In genomic region chr11:52168461-52168860, GRCm38 (mm10) we compare ENCODE assay signal across 9 mouse cellular contexts. TPM values are rescaled to one million over a fixed set of nuclear protein-coding genes. Genes with fewer than 3 reads are reported as not detected.
DNase-seq lines count a peak whose midpoint lies in the region; ATAC-seq and TF ChIP-seq lines count a peak whose summit lies in the region.
"Had no signal": no experiment of that assay in that cellular context is flagged by ENCODE, and none has a peak within 500 bp of the region (broad histone marks: within the 10 kb centered on the region; RNA-seq: fewer than 3 reads in every experiment).

No protein-coding gene starts in this region.

- dilution Hi-C loops in CH12.LX (cut with MboI; ENCODE audit: extremely low pct_ligation_motif_present, extremely low pct_unique_long_range_greater_than_20kb, low sequenced_read_pairs) = no loop called here

- 0 out of 2 replicates have a peak, but pooled peaks cover 1% of the 10 kb centered on the region for H3K27me3 ChIP-seq in heart, adult 2 months (ENCODE audit: control insufficient read depth, insufficient read depth, low read length)
- H3K27me3 ChIP-seq in CH12.LX (replicated peaks) = peaks cover 17% of the 10 kb centered on the region
- H3K27me3 ChIP-seq in forebrain, embryonic 15.5 days = peaks cover 26% of the 10 kb centered on the region
- H3K27me3 ChIP-seq in liver, postnatal 0 days (ENCODE audit: insufficient read depth, low read length) = peaks cover 20% of the 10 kb centered on the region; the same call in 1 of the 2 replicates

- intact Hi-C loops in heart, adult 2 months (cut with DNase I) = no loop called here
- intact Hi-C loops in heart, postnatal 10 days (cut with DNase I) = no loop called here

- peak overlapping the region; percentile 13; the same call in 1 of the 2 replicates for H3K9ac ChIP-seq in heart, adult 2 months (ENCODE audit: low read depth, low read length)
- H3K9ac ChIP-seq in CH12.LX (ENCODE audit: insufficient read depth, low read depth) = no peak overlapping the region
- H3K9ac ChIP-seq in forebrain, embryonic 15.5 days (replicated peaks) = no peak overlapping the region
- H3K9ac ChIP-seq in liver, postnatal 0 days (replicated peaks) = no peak overlapping the region

- no peak for TF ChIP-seq RAD21 in CH12.LX (IDR thresholded peaks at IDR 0.05; ENCODE audit: low read depth, low read length)

- H3K4me1 ChIP-seq in heart, adult 2 months (ENCODE audit: control insufficient read depth, insufficient read depth, low read length) = 0 out of 2 replicates have a peak, but pooled peaks cover 1% of the 10 kb centered on the region
- peaks cover 0 to 4% of the 10 kb centered on the region in 2 experiments; a peak in 1 of 4 replicates for H3K4me1 ChIP-seq in CH12.LX (ENCODE audit: control insufficient read depth in 1 of 2, insufficient read depth in 2 of 2)
- H3K4me1 ChIP-seq in forebrain, embryonic 15.5 days = peaks cover 10% of the 10 kb centered on the region
- 0 out of 2 replicates have a peak, but pooled peaks cover 2% of the 10 kb centered on the region for H3K4me1 ChIP-seq in liver, postnatal 0 days (ENCODE audit: insufficient read depth)

- no peak for TF ChIP-seq CTCF in heart, adult 2 months (IDR thresholded peaks at IDR 0.05)
- no peak for TF ChIP-seq CTCF in CH12.LX (conservative IDR thresholded peaks at IDR 0.05 in 1 of 2, IDR thresholded peaks at IDR 0.05 in 1 of 2; ENCODE audit: low read depth in 2 of 2, low read length in 2 of 2)
- TF ChIP-seq CTCF in liver, postnatal 0 days (IDR thresholded peaks at IDR 0.05; ENCODE audit: low read depth) = no peak

- H3K36me3 ChIP-seq in heart, adult 2 months (ENCODE audit: control insufficient read depth, insufficient read depth, low read length) = no peaks in the 10 kb centered on the region
- no peaks in the 10 kb centered on the region for H3K36me3 ChIP-seq in CH12.LX (replicated peaks in 1 of 2; ENCODE audit: control insufficient read depth in 1 of 2, insufficient read depth in 1 of 2, low read length in 1 of 2)
- no peaks in the 10 kb centered on the region for H3K36me3 ChIP-seq in forebrain, embryonic 15.5 days
- H3K36me3 ChIP-seq in liver, postnatal 0 days (replicated peaks; ENCODE audit: insufficient read depth, low read length) = no peaks in the 10 kb centered on the region

- peak overlapping the region; percentile 92 for H3K4me2 ChIP-seq in CH12.LX (ENCODE audit: insufficient read depth, low read depth, poor library complexity, severe bottlenecking)
- peak overlapping the region; percentile 56 for H3K4me2 ChIP-seq in forebrain, embryonic 15.5 days (replicated peaks)
- peak overlapping the region; percentile 72 for H3K4me2 ChIP-seq in liver, postnatal 0 days (ENCODE audit: low read depth, low read length)

- no peak for ATAC-seq in forebrain, embryonic 15.5 days (replicated peaks)
- ATAC-seq in liver, postnatal 0 days = no peak

- in situ Hi-C loops in CH12.LX (cut with MboI; ENCODE audit: low pct_ligation_motif_present, low pct_unique_long_range_greater_than_20kb, low sequenced_read_pairs) = no loop called here

- H3K4me3 ChIP-seq in heart, adult 2 months = peak overlapping the region; percentile 54
- H3K4me3 ChIP-seq in CH12.LX (replicated peaks in 1 of 3; ENCODE audit: low read depth in 2 of 3, low read length in 2 of 3, poor library complexity in 1 of 3) = peak overlapping the region in 2 of 3 experiments; percentile 29 to 56
- H3K4me3 ChIP-seq in forebrain, embryonic 15.5 days = peak overlapping the region; percentile 37
- H3K4me3 ChIP-seq in liver, postnatal 0 days (ENCODE audit: low read depth, low read length) = peak overlapping the region; percentile 48

- DNase-seq in heart, adult 2 months = no peak
- no peak for DNase-seq in heart, postnatal 10 days
- peak; percentile 5 for DNase-seq in CH12.LX (ENCODE audit: extremely low read depth)
- no peak for DNase-seq in liver, postnatal 0 days
- no peak for DNase-seq in left cerebral cortex, adult 8-10 months (ENCODE audit: low spot score in 2 of 2)
- no peak for DNase-seq in ovary, postnatal 14 days (ENCODE audit: low spot score)
- DNase-seq in kidney, postnatal 36 days = no peak

- TF ChIP-seq EP300 in heart, adult 2 months (IDR thresholded peaks at IDR 0.05; ENCODE audit: insufficient read depth, low read depth, low read length) = no peak
- no peak for TF ChIP-seq EP300 in CH12.LX (IDR thresholded peaks at IDR 0.05; ENCODE audit: low read length)
- no peak for TF ChIP-seq EP300 in liver, postnatal 0 days (IDR thresholded peaks at IDR 0.05; ENCODE audit: low read depth)

- no peaks in the 10 kb centered on the region for H3K9me3 ChIP-seq in CH12.LX (replicated peaks; ENCODE audit: low read length)
- no peaks in the 10 kb centered on the region for H3K9me3 ChIP-seq in forebrain, embryonic 15.5 days
- H3K9me3 ChIP-seq in liver, postnatal 0 days (ENCODE audit: low read length) = no peaks in the 10 kb centered on the region

- no peak overlapping the region for H3K27ac ChIP-seq in heart, adult 2 months
- no peak overlapping the region for H3K27ac ChIP-seq in CH12.LX (ENCODE audit: insufficient read depth, low read depth)
- no peak overlapping the region for H3K27ac ChIP-seq in forebrain, embryonic 15.5 days (replicated peaks)
- H3K27ac ChIP-seq in liver, postnatal 0 days (ENCODE audit: low read depth) = no peak overlapping the region

- 10% methylated on average over 12 of the region's 12 CpGs for WGBS in heart, adult 2 months
- WGBS in forebrain, embryonic 15.5 days = 19% methylated on average over 12 of the region's 12 CpGs
- WGBS in liver, postnatal 0 days (ENCODE audit: insufficient replicate concordance) = 5% methylated on average over 12 of the region's 12 CpGs

- H3K79me2 ChIP-seq in heart, adult 2 months (replicated peaks; ENCODE audit: control insufficient read depth, insufficient read depth, low read length) = no peaks in the 10 kb centered on the region
- no peaks in the 10 kb centered on the region for H3K79me2 ChIP-seq in CH12.LX (replicated peaks; ENCODE audit: control insufficient read depth, extremely low read depth, insufficient read depth, poor library complexity, severe bottlenecking)

- no peak for TF ChIP-seq POLR2A in heart, adult 2 months (IDR thresholded peaks at IDR 0.05; ENCODE audit: insufficient read depth, low read depth, low read length)
- TF ChIP-seq POLR2A in CH12.LX (IDR thresholded peaks at IDR 0.05; ENCODE audit: low read depth, low read length) = no peak

TF ChIP-seq in CH12.LX, 34 proteins besides CTCF, POLR2A, EP300 and RAD21:
- TF ChIP-seq IRF4 (IDR thresholded peaks at IDR 0.05; ENCODE audit: low read depth, low read length) (no peak), RCOR1 (conservative IDR thresholded peaks at IDR 0.05; ENCODE audit: low read depth, low read length) (no peak), MXI1 (IDR thresholded peaks at IDR 0.05; ENCODE audit: low read depth, low read length) (no peak), SMC3 (IDR thresholded peaks at IDR 0.05; ENCODE audit: low read depth, low read length) (no peak), USF1 (IDR thresholded peaks at IDR 0.05; ENCODE audit: low read depth, low read length) (no peak), TBP (conservative IDR thresholded peaks at IDR 0.05; ENCODE audit: low read depth, low read length) (no peak), USF2 (conservative IDR thresholded peaks at IDR 0.05; ENCODE audit: low read depth, low read length) (no peak), GABPA (IDR thresholded peaks at IDR 0.05; ENCODE audit: insufficient replicate concordance, low read depth, low read length) (no peak), NELFE (IDR thresholded peaks at IDR 0.05; ENCODE audit: low read depth, low read length) (no peak), ZMIZ1 (IDR thresholded peaks at IDR 0.05; ENCODE audit: low read depth, low read length) (no peak), MAFK (IDR thresholded peaks at IDR 0.05; ENCODE audit: insufficient replicate concordance, low read length) (no peak), UBTF (IDR thresholded peaks at IDR 0.05; ENCODE audit: low read depth, low read length) (no peak), MEF2A (IDR thresholded peaks at IDR 0.05; ENCODE audit: borderline replicate concordance, low read depth, low read length) (no peak), MYC (IDR thresholded peaks at IDR 0.05; ENCODE audit: low read depth, low read length) (no peak), ELF1 (IDR thresholded peaks at IDR 0.05; ENCODE audit: low read depth, low read length) (no peak), ZC3H11A (IDR thresholded peaks at IDR 0.05; ENCODE audit: low read depth, low read length) (no peak), E2F4 (IDR thresholded peaks at IDR 0.05; ENCODE audit: insufficient replicate concordance, low read depth, low read length) (no peak)

RNA-seq across cellular contexts. Expression of gene Olfr1373, which starts 23.1 kb away (rescaled TPM):
- total RNA-seq in heart, adult 2 months (2021) = not detected
- not detected in 2 replicates for polyA plus RNA-seq in heart, adult 2 months (2012; rRNA removed)
- total RNA-seq in heart, postnatal 10 days (2021) = not detected
- total RNA-seq in CH12.LX (2012; rRNA removed) = not detected in 2 replicates
- total RNA-seq in CH12.LX (2014; rRNA removed) = not detected in 2 replicates
- not detected in 2 replicates for polyA plus RNA-seq in CH12.LX (2012; ENCODE audit: insufficient read length, low read depth)
- not detected in 2 replicates for polyA plus RNA-seq in forebrain, embryonic 15.5 days (2015; fragmentation: Nextera tagmentation; extraction: Ambion mirVana)
- not detected in 2 replicates for polyA plus RNA-seq in liver, postnatal 0 days (2015; fragmentation: Nextera tagmentation; extraction: Ambion mirVana)
- not detected for total RNA-seq in left cerebral cortex, adult 8-10 months (2022)
- polyA plus RNA-seq: gonadal fat pad, adult 2 months had no signal

RNA-seq across cellular contexts. Expression of gene Olfr1371, which starts 45.3 kb away (rescaled TPM):
- total RNA-seq in heart, adult 2 months (2021) = not detected
- not detected in 2 replicates for polyA plus RNA-seq in heart, adult 2 months (2012; rRNA removed)
- total RNA-seq in heart, postnatal 10 days (2021) = not detected
- total RNA-seq in CH12.LX (2012; rRNA removed) = not detected in 2 replicates
- not detected in 2 replicates for total RNA-seq in CH12.LX (2014; rRNA removed)
- polyA plus RNA-seq in CH12.LX (2012; ENCODE audit: insufficient read length, low read depth) = not detected in 2 replicates
- not detected in 2 replicates for polyA plus RNA-seq in forebrain, embryonic 15.5 days (2015; fragmentation: Nextera tagmentation; extraction: Ambion mirVana)
- not detected in 2 replicates for polyA plus RNA-seq in liver, postnatal 0 days (2015; fragmentation: Nextera tagmentation; extraction: Ambion mirVana)
- not detected for total RNA-seq in left cerebral cortex, adult 8-10 months (2022)
- polyA plus RNA-seq: gonadal fat pad, adult 2 months had no signal
